ENCODE assay signal across 21 mouse cellular contexts in the genomic region with DNA sequence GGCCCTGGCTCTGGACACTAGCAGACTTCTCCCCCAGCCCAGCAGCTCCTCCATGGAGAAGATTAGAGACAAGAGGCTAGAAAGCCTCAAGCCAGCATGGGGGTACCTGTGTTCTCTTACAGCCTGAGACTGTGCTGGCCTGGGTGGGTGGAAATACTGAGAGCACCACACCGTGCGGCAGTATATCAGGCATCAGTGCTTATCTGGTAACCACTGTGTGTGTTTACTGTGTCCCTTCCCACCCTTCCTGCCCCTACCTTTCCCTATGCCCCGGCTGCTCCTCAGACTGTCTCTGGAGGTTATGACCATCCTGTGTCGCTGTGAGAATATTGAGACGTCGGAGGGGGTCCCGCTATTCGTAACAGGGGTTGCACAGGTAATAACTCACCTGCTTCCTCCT. TPM values are rescaled to one million over a fixed set of nuclear protein-coding genes. Genes with fewer than 3 reads are reported as not detected.
DNase-seq lines count a peak whose midpoint lies in the region; ATAC-seq and TF ChIP-seq lines count a peak whose summit lies in the region.
"Had no signal": no experiment of that assay in that cellular context is flagged by ENCODE, and none has a peak within 500 bp of the region (broad histone marks: within the 10 kb centered on the region; RNA-seq: fewer than 3 reads in every experiment).

No protein-coding gene starts in this region.

- H3K9ac ChIP-seq in stomach, embryonic 15.5 days, result no peak overlapping the region
- no peak overlapping the region for H3K9ac ChIP-seq in stomach, postnatal 0 days (ENCODE audit: low read length)
- no peak overlapping the region; the same call in 1 of the 2 replicates for H3K9ac ChIP-seq in liver, embryonic 11.5 days (ENCODE audit: low read depth, low read length)
- H3K9ac ChIP-seq in liver, embryonic 15.5 days, result 0 out of 2 replicates have a peak overlapping the region, but pooled peaks have one; percentile 1
- H3K9ac ChIP-seq: embryonic facial prominence, embryonic 15.5 days; forebrain, embryonic 12.5 days; forebrain, postnatal 0 days; heart, embryonic 13.5 days; hindbrain, embryonic 14.5 days had no signal

- 0 out of 2 replicates have a peak, but pooled peaks have one; percentile 43 for ATAC-seq in stomach, embryonic 15.5 days (ENCODE audit: insufficient read depth, low FRiP score, low read depth)
- no peak for ATAC-seq in stomach, postnatal 0 days (ENCODE audit: low FRiP score, low TSS enrichment)
- ATAC-seq in liver, embryonic 11.5 days (replicated peaks; ENCODE audit: low FRiP score), result peak; percentile 75
- ATAC-seq in liver, embryonic 15.5 days (ENCODE audit: insufficient read depth), result peak; percentile 79
- ATAC-seq: forebrain, postnatal 0 days had no signal

- H3K27ac ChIP-seq in stomach, embryonic 15.5 days, result no peak overlapping the region
- H3K27ac ChIP-seq in stomach, postnatal 0 days (replicated peaks), result no peak overlapping the region
- no peak overlapping the region for H3K27ac ChIP-seq in liver, embryonic 11.5 days (ENCODE audit: low read depth, low read length)
- peak overlapping the region; percentile 38; the same call in 1 of the 2 replicates for H3K27ac ChIP-seq in liver, embryonic 15.5 days (replicated peaks)
- H3K27ac ChIP-seq: embryonic facial prominence, embryonic 15.5 days; forebrain, embryonic 12.5 days; heart, embryonic 13.5 days; hindbrain, embryonic 14.5 days had no signal

- no peak overlapping the region for H3K4me2 ChIP-seq in stomach, embryonic 15.5 days
- H3K4me2 ChIP-seq in stomach, postnatal 0 days (replicated peaks; ENCODE audit: low read depth), result no peak overlapping the region
- H3K4me2 ChIP-seq in liver, embryonic 11.5 days, result 0 out of 2 replicates have a peak overlapping the region, but pooled peaks have one; percentile 4
- H3K4me2 ChIP-seq in liver, embryonic 15.5 days, result peak overlapping the region; percentile 11; the same call in 1 of the 2 replicates
- H3K4me2 ChIP-seq: embryonic facial prominence, embryonic 15.5 days; forebrain, embryonic 12.5 days; heart, embryonic 13.5 days; hindbrain, embryonic 14.5 days had no signal

- H3K27me3 ChIP-seq in stomach, embryonic 15.5 days (replicated peaks), result no peaks in the 10 kb centered on the region
- no peaks in the 10 kb centered on the region for H3K27me3 ChIP-seq in stomach, postnatal 0 days (ENCODE audit: control insufficient read depth, insufficient read depth, low read length)
- H3K27me3 ChIP-seq in liver, embryonic 11.5 days (replicated peaks; ENCODE audit: control insufficient read depth, insufficient read depth, low read length), result no peaks in the 10 kb centered on the region
- H3K27me3 ChIP-seq in liver, embryonic 15.5 days, result no peaks in the 10 kb centered on the region
- H3K27me3 ChIP-seq: CH12.LX; embryonic facial prominence, embryonic 15.5 days; forebrain, embryonic 12.5 days; heart, embryonic 13.5 days had no signal

- TF ChIP-seq EP300 in stomach, postnatal 0 days (optimal IDR thresholded peaks at IDR 0.05), result no peak

- peaks cover 15% of the 10 kb centered on the region; the same call in 1 of the 2 replicates for H3K36me3 ChIP-seq in stomach, embryonic 15.5 days
- H3K36me3 ChIP-seq in stomach, postnatal 0 days (ENCODE audit: control insufficient read depth, insufficient read depth, low read length), result peaks cover under 1% of the 10 kb centered on the region; the same call in 1 of the 2 replicates
- peaks cover 2% of the 10 kb centered on the region for H3K36me3 ChIP-seq in liver, embryonic 11.5 days (ENCODE audit: control insufficient read depth, insufficient read depth, low read length)
- H3K36me3 ChIP-seq in liver, embryonic 15.5 days (replicated peaks), result peaks cover 56% of the 10 kb centered on the region

- no peak for TF ChIP-seq CTCF in stomach, postnatal 0 days (IDR thresholded peaks at IDR 0.05; ENCODE audit: low read depth)

- H3K4me1 ChIP-seq in stomach, embryonic 15.5 days, result no peaks in the 10 kb centered on the region
- no peaks in the 10 kb centered on the region for H3K4me1 ChIP-seq in stomach, postnatal 0 days (replicated peaks; ENCODE audit: control insufficient read depth, insufficient read depth)
- H3K4me1 ChIP-seq in liver, embryonic 11.5 days (replicated peaks; ENCODE audit: control insufficient read depth, insufficient read depth, low read length), result peaks cover 6% of the 10 kb centered on the region
- H3K4me1 ChIP-seq in liver, embryonic 15.5 days (replicated peaks), result peaks cover 23% of the 10 kb centered on the region
- H3K4me1 ChIP-seq: embryonic facial prominence, embryonic 15.5 days; forebrain, embryonic 12.5 days; heart, embryonic 13.5 days had no signal

- WGBS in stomach, embryonic 15.5 days, result 83% methylated on average over 8 of the region's 8 CpGs
- 80% methylated on average over 8 of the region's 8 CpGs for WGBS in stomach, postnatal 0 days
- WGBS in liver, embryonic 11.5 days, result 70% methylated on average over 8 of the region's 8 CpGs
- 48% methylated on average over 8 of the region's 8 CpGs for WGBS in liver, embryonic 15.5 days (ENCODE audit: insufficient replicate concordance)

- no peak overlapping the region for H3K4me3 ChIP-seq in stomach, embryonic 15.5 days (replicated peaks)
- H3K4me3 ChIP-seq in stomach, postnatal 0 days (ENCODE audit: low read depth, low read length), result no peak overlapping the region
- H3K4me3 ChIP-seq in liver, embryonic 11.5 days (ENCODE audit: low read depth, low read length), result no peak overlapping the region
- H3K4me3 ChIP-seq in liver, embryonic 15.5 days (replicated peaks), result no peak overlapping the region
- H3K4me3 ChIP-seq: embryonic facial prominence, embryonic 15.5 days; forebrain, embryonic 12.5 days; heart, embryonic 13.5 days had no signal

- no peak for DNase-seq in stomach, postnatal 0 days (ENCODE audit: low spot score)
- no peak for DNase-seq in liver, embryonic 11.5 days (ENCODE audit: low spot score)
- no peak for DNase-seq in spleen, postnatal 10 days (ENCODE audit: low spot score in 2 of 2)
- DNase-seq in testis, postnatal 10 days (ENCODE audit: low spot score), result no peak
- no peak for DNase-seq in gastrocnemius, postnatal 4 days (ENCODE audit: low spot score in 2 of 2)
- DNase-seq: adrenal gland, adult 8-10 months; cerebellum, adult 11 months; cerebellum, adult 8-10 months; cerebellum, postnatal 14 days; embryo, embryonic 11 days; forebrain, postnatal 0 days; gastrocnemius, postnatal 25 days; heart, adult 11 months; heart, postnatal 14 days had no signal

- H3K9me3 ChIP-seq in stomach, embryonic 15.5 days, result no peaks in the 10 kb centered on the region
- H3K9me3 ChIP-seq in stomach, postnatal 0 days (ENCODE audit: control insufficient read depth, low read length), result no peaks in the 10 kb centered on the region
- no peaks in the 10 kb centered on the region for H3K9me3 ChIP-seq in liver, embryonic 11.5 days (ENCODE audit: control insufficient read depth, low read length)
- no peaks in the 10 kb centered on the region for H3K9me3 ChIP-seq in liver, embryonic 15.5 days (replicated peaks)
- H3K9me3 ChIP-seq: embryonic facial prominence, embryonic 15.5 days; forebrain, embryonic 12.5 days; heart, embryonic 13.5 days had no signal

RNA-seq across cellular contexts. Expression of a gene that starts 15.3 kb away (rescaled TPM):
- 54.1 and 60.5 TPM in 2 replicates for polyA plus RNA-seq in stomach, embryonic 15.5 days (2015; fragmentation: Nextera tagmentation; extraction: Ambion mirVana)
- polyA plus RNA-seq in stomach, postnatal 0 days (2015; fragmentation: Nextera tagmentation; extraction: Ambion mirVana), result 30.9 and 31.5 TPM in 2 replicates
- 44.8 TPM in 2 replicates for polyA plus RNA-seq in liver, embryonic 11.5 days (2014; fragmentation: Nextera tagmentation; extraction: Ambion mirVana)
- polyA plus RNA-seq in liver, embryonic 15.5 days (2015; fragmentation: Nextera tagmentation; extraction: Ambion mirVana), result 25.1 and 27.3 TPM in 2 replicates
- 10 to 100 TPM; 70.3 to 76.4 TPM for total RNA-seq in gastrocnemius, postnatal 4 days (2021)

RNA-seq across cellular contexts. Expression of a gene that starts 21.0 kb away (rescaled TPM):
- polyA plus RNA-seq in stomach, embryonic 15.5 days (2015; fragmentation: Nextera tagmentation; extraction: Ambion mirVana), result 17.3 and 19.4 TPM in 2 replicates
- polyA plus RNA-seq in stomach, postnatal 0 days (2015; fragmentation: Nextera tagmentation; extraction: Ambion mirVana), result 7.3 and 7.9 TPM in 2 replicates
- polyA plus RNA-seq in liver, embryonic 11.5 days (2014; fragmentation: Nextera tagmentation; extraction: Ambion mirVana), result 23.8 and 24.9 TPM in 2 replicates
- polyA plus RNA-seq in liver, embryonic 15.5 days (2015; fragmentation: Nextera tagmentation; extraction: Ambion mirVana), result 14.9 and 16.3 TPM in 2 replicates
- total RNA-seq in gastrocnemius, postnatal 4 days (2021), result 1 to 10 TPM; 6.2 to 7.6 TPM

RNA-seq across cellular contexts. Expression of a gene that starts 27.1 kb away (rescaled TPM):
- 26.5 and 30.6 TPM in 2 replicates for polyA plus RNA-seq in stomach, embryonic 15.5 days (2015; fragmentation: Nextera tagmentation; extraction: Ambion mirVana)
- 12.8 and 15.0 TPM in 2 replicates for polyA plus RNA-seq in stomach, postnatal 0 days (2015; fragmentation: Nextera tagmentation; extraction: Ambion mirVana)
- 39.0 and 40.8 TPM in 2 replicates for polyA plus RNA-seq in liver, embryonic 11.5 days (2014; fragmentation: Nextera tagmentation; extraction: Ambion mirVana)
- 13.8 and 13.9 TPM in 2 replicates for polyA plus RNA-seq in liver, embryonic 15.5 days (2015; fragmentation: Nextera tagmentation; extraction: Ambion mirVana)
- 10 to 100 TPM; 20.9 to 21.4 TPM for total RNA-seq in gastrocnemius, postnatal 4 days (2021)

RNA-seq across cellular contexts. Expression of a gene that starts 41.4 kb away (rescaled TPM):
- 10.2 and 10.6 TPM in 2 replicates for polyA plus RNA-seq in stomach, embryonic 15.5 days (2015; fragmentation: Nextera tagmentation; extraction: Ambion mirVana)
- polyA plus RNA-seq in stomach, postnatal 0 days (2015; fragmentation: Nextera tagmentation; extraction: Ambion mirVana), result 5.1 and 5.6 TPM in 2 replicates
- polyA plus RNA-seq in liver, embryonic 11.5 days (2014; fragmentation: Nextera tagmentation; extraction: Ambion mirVana), result 13.9 and 17.3 TPM in 2 replicates
- polyA plus RNA-seq in liver, embryonic 15.5 days (2015; fragmentation: Nextera tagmentation; extraction: Ambion mirVana), result 4.2 and 4.3 TPM in 2 replicates
- total RNA-seq in gastrocnemius, postnatal 4 days (2021), result 10 to 100 TPM; 10.4 to 11.6 TPM

Comparison
In these comparisons a context has a peak if more than half of its experiments do, and no peak if none do; other contexts are left out.
1. H3K4me2 ChIP-seq: peak in liver, embryonic 11.5 days (single experiment) and liver, embryonic 15.5 days (single experiment); none in stomach, embryonic 15.5 days (single experiment) and stomach, postnatal 0 days (single experiment).